Mouse (Mus musculus): Measurements from ENCODE around the gene Fzr1. TPM values are rescaled to one million over a fixed set of nuclear protein-coding genes. Genes with fewer than 3 reads are reported as not detected.

The Fzr1 gene
- polyA plus RNA-seq, 1 experiment from 2014 or later, result 85.7 TPM

- H3K36me3 ChIP-seq, result peaks cover 51% of the 10 kb centered on the region
- H3K27ac ChIP-seq, result no peak overlapping the region
- H3K9ac ChIP-seq, result no peak overlapping the region
- WGBS, result 93% methylated on average over 18 of the region's 18 CpGs
- H3K4me1 ChIP-seq (replicated peaks), result peaks cover 44% of the 10 kb centered on the region
- no peak overlapping the region for H3K4me2 ChIP-seq (replicated peaks)
- H3K27me3 ChIP-seq (replicated peaks), result no peaks in the 10 kb centered on the region
- no peak overlapping the region for H3K4me3 ChIP-seq (replicated peaks)
- H3K9me3 ChIP-seq, result no peaks in the 10 kb centered on the region
- no peak for ATAC-seq
Measured at GRCm38 (mm10) chr10:81325781-81326180, 52.5 kb downstream of the Fzr1 start.

GRCm38 (mm10) chr10:81325176-81325575 lies 53.1 kb downstream of the Fzr1 start:
- H3K9me3 ChIP-seq, result no peaks in the 10 kb centered on the region
- no peak for ATAC-seq
- H3K4me2 ChIP-seq (replicated peaks), result no peak overlapping the region
- peaks cover 39% of the 10 kb centered on the region for H3K4me1 ChIP-seq (replicated peaks)
- H3K27me3 ChIP-seq (replicated peaks), result no peaks in the 10 kb centered on the region
- 95% methylated on average over 21 of the region's 21 CpGs for WGBS
- H3K27ac ChIP-seq, result no peak overlapping the region
- H3K9ac ChIP-seq, result no peak overlapping the region
- H3K4me3 ChIP-seq (replicated peaks), result no peak overlapping the region
- H3K36me3 ChIP-seq, result peaks cover 51% of the 10 kb centered on the region

GRCm38 (mm10) chr10:81323791-81324530 lies 54.4 kb downstream of the Fzr1 start:
- Histone ChIP-seq H3K4me2 (replicated peaks) (no peak overlapping the region), H3K27me3 (replicated peaks) (no peaks in the 10 kb centered on the region), H3K27ac (no peak overlapping the region), H3K36me3 (peaks cover 51% of the 10 kb centered on the region), H3K9ac (no peak overlapping the region), H3K4me1 (replicated peaks) (peaks cover 36% of the 10 kb centered on the region), H3K9me3 (no peaks in the 10 kb centered on the region), H3K4me3 (replicated peaks) (no peak overlapping the region)
- 95% methylated on average over 18 of the region's 18 CpGs for WGBS
- ATAC-seq, result no peak

GRCm38 (mm10) chr10:81323141-81323775 lies 55.1 kb downstream of the Fzr1 start:
- 90% methylated on average over 23 of the region's 23 CpGs for WGBS
- Histone ChIP-seq H3K4me3 (replicated peaks) (no peak overlapping the region), H3K27ac (no peak overlapping the region), H3K9me3 (no peaks in the 10 kb centered on the region), H3K36me3 (peaks cover 51% of the 10 kb centered on the region), H3K4me1 (replicated peaks) (peaks cover 36% of the 10 kb centered on the region), H3K9ac (no peak overlapping the region), H3K27me3 (replicated peaks) (no peaks in the 10 kb centered on the region), H3K4me2 (replicated peaks) (no peak overlapping the region)
- no peak for ATAC-seq

GRCm38 (mm10) chr10:81322444-81322843 lies 55.9 kb downstream of the Fzr1 start:
- Histone ChIP-seq H3K4me2 (replicated peaks) (peak overlapping the region; percentile 66), H3K4me1 (replicated peaks) (peaks cover 33% of the 10 kb centered on the region), H3K4me3 (replicated peaks) (peak overlapping the region; percentile 84; the same call in 1 of the 2 replicates), H3K9ac (peak overlapping the region; percentile 6; the same call in 1 of the 2 replicates), H3K36me3 (peaks cover 51% of the 10 kb centered on the region), H3K27ac (no peak overlapping the region), H3K27me3 (replicated peaks) (no peaks in the 10 kb centered on the region), H3K9me3 (no peaks in the 10 kb centered on the region)
- WGBS, result 90% methylated on average over 27 of the region's 27 CpGs
- no peak for ATAC-seq

GRCm38 (mm10) chr10:81321436-81321835 lies 56.9 kb downstream of the Fzr1 start:
- ATAC-seq, result peak; percentile 0; the same call in 1 of the 2 replicates
- H3K27me3 ChIP-seq (replicated peaks), result no peaks in the 10 kb centered on the region
- H3K36me3 ChIP-seq, result peaks cover 42% of the 10 kb centered on the region
- peaks cover 42% of the 10 kb centered on the region for H3K4me1 ChIP-seq (replicated peaks)
- 2% methylated on average over 20 of the region's 20 CpGs for WGBS
- H3K4me3 ChIP-seq (replicated peaks), result peak overlapping the region; percentile 84
- H3K9ac ChIP-seq, result peak overlapping the region; percentile 71
- peak overlapping the region; percentile 66 for H3K4me2 ChIP-seq (replicated peaks)
- H3K27ac ChIP-seq, result peak overlapping the region; percentile 78
- no peaks in the 10 kb centered on the region for H3K9me3 ChIP-seq

GRCm38 (mm10) chr10:81320550-81321347 lies 57.6 kb downstream of the Fzr1 start, which contains the start of gene Cactin:
Gene Cactin (plus strand): TSS chr10:81321103.
- under 1% methylated on average over 68 of the region's 68 CpGs for WGBS
- Histone ChIP-seq H3K27ac (peak within 1 kb of the TSS; percentile 84), H3K4me1 (replicated peaks) (peaks cover 47% of the 10 kb centered on the region), H3K9ac (peak within 1 kb of the TSS; percentile 71), H3K4me2 (replicated peaks) (peak within 1 kb of the TSS; percentile 66), H3K36me3 (peaks cover 41% of the 10 kb centered on the region), H3K9me3 (no peaks in the 10 kb centered on the region), H3K27me3 (replicated peaks) (no peaks in the 10 kb centered on the region), H3K4me3 (replicated peaks) (peak within 1 kb of the TSS; percentile 84)
- ATAC-seq, result peak; percentile 92

GRCm38 (mm10) chr10:81319741-81320549 lies 58.4 kb downstream of the Fzr1 start:
- H3K36me3 ChIP-seq, result peaks cover 40% of the 10 kb centered on the region
- peak overlapping the region; percentile 52 for H3K9ac ChIP-seq
- no peaks in the 10 kb centered on the region for H3K9me3 ChIP-seq
- H3K27ac ChIP-seq, result peak overlapping the region; percentile 84
- under 1% methylated on average over 38 of the region's 38 CpGs for WGBS
- peaks cover 47% of the 10 kb centered on the region for H3K4me1 ChIP-seq (replicated peaks)
- no peaks in the 10 kb centered on the region for H3K27me3 ChIP-seq (replicated peaks)
- H3K4me2 ChIP-seq (replicated peaks), result peak overlapping the region; percentile 66
- peak overlapping the region; percentile 84 for H3K4me3 ChIP-seq (replicated peaks)
- no peak for ATAC-seq

GRCm38 (mm10) chr10:81319330-81319699 lies 59.0 kb downstream of the Fzr1 start:
- Histone ChIP-seq H3K27ac (peak overlapping the region; percentile 84; the same call in 1 of the 2 replicates), H3K9me3 (no peaks in the 10 kb centered on the region), H3K4me2 (replicated peaks) (peak overlapping the region; percentile 66), H3K9ac (peak overlapping the region; percentile 52), H3K36me3 (peaks cover 38% of the 10 kb centered on the region), H3K4me3 (replicated peaks) (peak overlapping the region; percentile 84), H3K4me1 (replicated peaks) (peaks cover 47% of the 10 kb centered on the region), H3K27me3 (replicated peaks) (no peaks in the 10 kb centered on the region)
- WGBS, result 37% methylated on average over 8 of the region's 8 CpGs
- no peak for ATAC-seq

- Histone ChIP-seq H3K4me2 (replicated peaks) (peak overlapping the region; percentile 66), H3K27ac (no peak overlapping the region), H3K9me3 (no peaks in the 10 kb centered on the region), H3K9ac (peak overlapping the region; percentile 52; the same call in 1 of the 2 replicates), H3K4me3 (replicated peaks) (no peak overlapping the region), H3K36me3 (peaks cover 38% of the 10 kb centered on the region), H3K4me1 (replicated peaks) (peaks cover 47% of the 10 kb centered on the region), H3K27me3 (replicated peaks) (no peaks in the 10 kb centered on the region)
- no peak for ATAC-seq
- WGBS, result 93% methylated on average over 13 of the region's 13 CpGs
Measured at GRCm38 (mm10) chr10:81318589-81319329, 59.6 kb downstream of the Fzr1 start.

- 10% methylated on average over 20 of the region's 20 CpGs for WGBS
- peak overlapping the region; percentile 62; the same call in 1 of the 2 replicates for H3K27ac ChIP-seq
- H3K4me3 ChIP-seq (replicated peaks), result peak overlapping the region; percentile 28
- ATAC-seq, result peak; percentile 13; the same call in 1 of the 2 replicates
- peaks cover 36% of the 10 kb centered on the region for H3K36me3 ChIP-seq
- H3K4me2 ChIP-seq (replicated peaks), result peak overlapping the region; percentile 69
- H3K9ac ChIP-seq, result peak overlapping the region; percentile 43
- H3K27me3 ChIP-seq (replicated peaks), result no peaks in the 10 kb centered on the region
- H3K4me1 ChIP-seq (replicated peaks), result peaks cover 40% of the 10 kb centered on the region
- H3K9me3 ChIP-seq, result no peaks in the 10 kb centered on the region
Measured at GRCm38 (mm10) chr10:81317273-81317672, 61.0 kb downstream of the Fzr1 start.

All from intestine, embryonic 15.5 days (tissue).